Mouse (Mus musculus) stomach, postnatal 0 days (tissue): ENCODE data around the gene Atxn1.

Experiments used
- CTCF ChIP-seq: IDR thresholded peaks from 2 replicates; pipeline ENCODE4 v1.5.1; 2016; ENCODE audit warnings: antibody characterized with exemption, low read depth, mild to moderate bottlenecking, moderate library complexity
- EP300 ChIP-seq: optimal IDR thresholded peaks from 2 replicates; pipeline ENCODE3; 2016; ENCODE audit warnings: antibody characterized with exemption

GRCm38 (mm10) chr13:45917058-45918005, 47.5 kb downstream of the Atxn1 start:
- TF ChIP-seq CTCF (no peak), EP300 (no peak)
